Mouse (Mus musculus): ENCODE measurements around the gene Nfx1.

GRCm38 (mm10) chr4:41050726-41051675 lies 80.3 kb downstream of the Nfx1 start:
- TF ChIP-seq CTCF (conservative IDR thresholded peaks at IDR 0.05; ENCODE audit: insufficient read depth, insufficient read length, low read depth, low read length) (peak; percentile 79), POLR2A (IDR thresholded peaks at IDR 0.05; ENCODE audit: low read depth, low read length) (no peak)
